Mouse (Mus musculus) limb, embryonic 11.5 days (tissue): ENCODE results near the gene Pla2g7. TPM values are rescaled to one million over a fixed set of nuclear protein-coding genes. Genes with fewer than 3 reads are reported as not detected.

ENCODE experiments used
- ATAC-seq: fragments of 200-750 bp; cut with Nextera tagmentation; 2 replicates; pipeline ENCODE4 v1.8.0; 2017; ENCODE audit warnings: low read depth; ENCODE audit not compliant: insufficient number of reproducible peaks, low FRiP score, low TSS enrichment
- DNase-seq: peaks from one replicate; pipeline ENCODE4 v3.0.0-alpha.2; 2015; ENCODE audit warnings: low spot score
- H3K27ac ChIP-seq: fragments of 300-500 bp; sonication (generic); replicated peaks from 2 replicates; pipeline ENCODE4 v1.5.1; 2014; ENCODE audit warnings: low read depth, mild to moderate bottlenecking, low read length
- H3K27me3 ChIP-seq: fragments of 300-500 bp; sonication (generic); 2 replicates; pipeline ENCODE4 v1.6.1; 2014; ENCODE audit warnings: mild to moderate bottlenecking, low read length, mixed read lengths; ENCODE audit not compliant: control insufficient read depth, insufficient read depth
- H3K36me3 ChIP-seq: fragments of 300-500 bp; sonication (generic); 2 replicates; pipeline ENCODE4 v1.6.1; 2014; ENCODE audit warnings: mild to moderate bottlenecking, low read length, moderate library complexity, mixed read lengths; ENCODE audit not compliant: control insufficient read depth, insufficient read depth
- H3K4me1 ChIP-seq: fragments of 300-500 bp; sonication (generic); 2 replicates; pipeline ENCODE4 v1.6.1; 2014; ENCODE audit warnings: low read length, mixed read lengths; ENCODE audit not compliant: control insufficient read depth, insufficient read depth
- H3K4me2 ChIP-seq: fragments of 300-500 bp; sonication (generic); 2 replicates; pipeline ENCODE4 v1.6.1; 2014; ENCODE audit warnings: low read depth, mild to moderate bottlenecking, moderate library complexity; ENCODE audit not compliant: severe bottlenecking
- H3K4me3 ChIP-seq: fragments of 300-500 bp; sonication (generic); 2 replicates; pipeline ENCODE4 v1.5.1; 2014; ENCODE audit warnings: low read depth, low read length
- H3K9ac ChIP-seq: fragments of 300-500 bp; sonication (generic); 2 replicates; pipeline ENCODE4 v1.6.1; 2014; ENCODE audit warnings: mild to moderate bottlenecking, low read length
- H3K9me3 ChIP-seq: fragments of 300-500 bp; sonication (generic); 2 replicates; pipeline ENCODE4 v1.6.1; 2016; ENCODE audit warnings: low read length; ENCODE audit not compliant: control insufficient read depth
- WGBS: fragments of 180-500 bp; shearing (Covaris S2); extraction: QIAGEN DNeasy Blood & Tissue Kit; methylation state at CpG from one replicate; pipeline ENCODE4 v1.1.7; 2014; 5-methylcytosine and 5-hydroxymethylcytosine counted together
- polyA plus RNA-seq: library from polyadenylated mRNA; unstranded; fragments of >200 nt; fragmentation: Nextera tagmentation; extraction: Ambion mirVana; gene quantifications from 2 replicates; pipeline ENCODE4 v1.2.1, GENCODE M21; 2014

Pla2g7 gene
- polyA plus RNA-seq, 1 experiment from 2014 or later: 3.0 TPM

DNA sequence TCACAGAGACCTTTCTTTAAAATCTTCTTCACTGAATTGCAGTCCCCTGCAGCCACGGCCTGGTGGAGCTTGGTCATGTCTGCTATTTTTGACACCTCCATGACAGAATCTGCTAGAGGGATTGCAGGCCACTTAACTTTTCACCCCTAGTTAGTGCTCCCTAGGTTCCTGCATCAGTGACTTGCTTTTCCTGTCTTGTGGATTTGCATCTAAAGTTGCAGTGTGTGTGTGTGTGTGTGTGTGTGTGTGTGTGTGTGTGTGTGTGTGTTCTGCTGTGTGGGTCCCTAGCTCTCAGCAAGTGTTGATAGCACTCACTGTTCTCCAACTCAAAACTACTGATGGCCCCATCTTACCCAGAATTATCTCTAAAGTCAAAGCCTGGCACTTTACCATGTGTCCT is 24.4 kb upstream of the Pla2g7 start, which contains the start of gene Ankrd66:
TSS of gene Ankrd66 (minus strand) at position 101 of the 400 bp plus-strand sequence.
- DNase-seq (no peak), ATAC-seq (no peak)
- H3K4me3 ChIP-seq: no peak within 1 kb of the TSS
- H3K9me3 ChIP-seq: no peaks in the 10 kb centered on the region
- no peak within 1 kb of the TSS for H3K9ac ChIP-seq
- H3K4me2 ChIP-seq: no peak within 1 kb of the TSS
- no peaks in the 10 kb centered on the region for H3K36me3 ChIP-seq
- H3K4me1 ChIP-seq: no peaks in the 10 kb centered on the region
- H3K27ac ChIP-seq: no peak within 1 kb of the TSS
- H3K27me3 ChIP-seq: no peaks in the 10 kb centered on the region
- 4% methylated on average over 1 of the region's 1 CpGs for WGBS

DNA sequence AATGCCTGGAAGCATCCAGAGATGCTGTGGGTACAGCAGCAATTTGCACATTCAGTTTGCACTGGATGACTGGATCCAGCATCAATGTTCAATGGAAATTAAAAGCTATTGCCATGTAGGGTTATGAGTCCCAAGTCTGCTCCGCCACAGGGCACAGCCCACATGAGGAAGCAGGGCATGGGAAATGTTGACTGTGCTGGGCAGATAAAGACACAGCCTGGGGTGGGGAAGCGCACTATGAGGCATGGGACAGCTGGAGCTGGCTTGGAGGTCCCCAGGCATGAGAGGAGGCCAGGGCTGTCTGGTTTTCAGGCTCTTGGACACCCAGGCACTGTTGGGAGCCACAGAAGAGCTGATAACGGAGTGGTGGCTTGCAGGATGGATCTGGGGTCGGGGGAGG is 23.9 kb upstream of the Pla2g7 start:
- H3K27me3 ChIP-seq: no peaks in the 10 kb centered on the region
- H3K4me1 ChIP-seq: no peaks in the 10 kb centered on the region
- H3K4me2 ChIP-seq: no peak overlapping the region
- no peaks in the 10 kb centered on the region for H3K9me3 ChIP-seq
- no peak for DNase-seq
- no peak for ATAC-seq
- WGBS: 83% methylated on average over 4 of the region's 4 CpGs
- H3K9ac ChIP-seq: no peak overlapping the region
- no peak overlapping the region for H3K27ac ChIP-seq
- H3K36me3 ChIP-seq: no peaks in the 10 kb centered on the region
- no peak overlapping the region for H3K4me3 ChIP-seq

DNA sequence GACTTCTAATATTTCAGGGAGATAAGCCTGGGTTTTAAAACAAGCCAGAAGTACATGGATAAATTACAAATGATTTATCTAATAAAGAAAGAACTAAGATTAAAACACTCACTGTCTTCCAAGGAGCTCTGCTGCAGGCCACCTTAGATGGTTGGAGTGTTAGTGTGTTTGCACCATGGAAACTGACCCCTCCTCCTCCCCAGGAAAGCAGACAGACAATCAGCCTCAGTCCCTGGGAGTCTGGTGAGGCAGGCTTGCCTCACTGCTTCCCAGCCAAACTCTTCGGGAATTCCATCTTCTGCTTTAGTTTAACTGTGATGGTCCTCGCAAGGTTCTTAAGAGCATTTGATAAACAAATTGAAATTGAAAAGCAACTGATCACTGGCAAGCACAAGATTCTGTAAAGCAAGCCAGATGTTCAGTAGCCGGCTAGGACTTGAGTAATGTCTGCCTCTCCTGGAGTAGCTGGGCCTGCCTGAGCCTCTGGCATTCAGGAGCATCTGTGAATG is 16.7 kb upstream of the Pla2g7 start:
- H3K4me2 ChIP-seq: no peak overlapping the region
- DNase-seq: no peak
- no peak for ATAC-seq
- no peaks in the 10 kb centered on the region for H3K4me1 ChIP-seq
- H3K9me3 ChIP-seq: no peaks in the 10 kb centered on the region
- WGBS: 40% methylated on average over 3 of the region's 3 CpGs
- H3K9ac ChIP-seq: no peak overlapping the region
- H3K36me3 ChIP-seq: no peaks in the 10 kb centered on the region
- H3K27me3 ChIP-seq: no peaks in the 10 kb centered on the region
- no peak overlapping the region for H3K27ac ChIP-seq
- no peak overlapping the region for H3K4me3 ChIP-seq

DNA sequence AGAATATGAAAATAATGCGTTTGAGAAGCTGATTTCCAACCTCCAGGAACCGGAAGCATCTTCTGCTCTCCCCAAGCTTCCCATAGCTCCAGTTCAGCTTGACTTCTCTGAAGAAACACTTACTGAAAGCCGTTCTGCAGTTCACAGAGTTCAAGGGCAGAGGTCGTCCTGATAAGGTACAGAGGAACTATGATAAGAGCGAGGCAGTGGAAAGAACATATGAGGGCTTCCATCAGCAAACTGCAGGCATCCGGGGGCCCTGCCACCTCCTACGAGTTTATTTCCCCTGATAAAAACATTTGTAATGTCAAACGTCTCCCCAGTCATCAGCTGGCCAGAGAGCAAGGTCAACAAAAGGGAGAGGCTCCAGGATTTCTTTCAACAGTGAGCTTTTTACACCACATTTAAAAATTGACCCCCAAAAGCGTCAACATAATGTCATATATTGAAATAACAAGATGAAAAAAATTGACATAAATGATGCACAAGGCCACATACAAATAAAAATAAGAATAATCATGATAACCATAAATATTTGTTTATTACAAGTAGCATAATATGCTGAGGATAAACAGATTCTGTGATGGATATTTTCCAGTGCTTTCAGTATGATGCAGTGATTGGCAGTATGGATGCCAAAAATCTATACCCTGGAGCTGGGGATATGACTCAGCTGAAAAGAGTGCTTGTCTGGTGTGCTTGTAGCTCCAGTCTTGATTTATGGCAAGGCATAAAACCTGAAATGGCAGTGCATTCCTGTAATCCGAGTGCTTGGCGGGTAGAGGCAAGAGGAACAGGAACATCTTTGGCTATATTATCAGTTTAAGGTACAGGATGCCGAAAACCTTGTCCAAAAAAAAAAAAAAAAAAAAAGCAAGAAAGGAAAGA is 13.1 kb upstream of the Pla2g7 start:
- WGBS: 55% methylated on average over 12 of the region's 12 CpGs
- H3K4me3 ChIP-seq: no peak overlapping the region
- no peaks in the 10 kb centered on the region for H3K9me3 ChIP-seq
- no peaks in the 10 kb centered on the region for H3K4me1 ChIP-seq
- DNase-seq (no peak), ATAC-seq (no peak)
- H3K4me2 ChIP-seq: no peak overlapping the region
- H3K36me3 ChIP-seq: no peaks in the 10 kb centered on the region
- no peak overlapping the region for H3K27ac ChIP-seq
- no peaks in the 10 kb centered on the region for H3K27me3 ChIP-seq
- no peak overlapping the region for H3K9ac ChIP-seq

DNA sequence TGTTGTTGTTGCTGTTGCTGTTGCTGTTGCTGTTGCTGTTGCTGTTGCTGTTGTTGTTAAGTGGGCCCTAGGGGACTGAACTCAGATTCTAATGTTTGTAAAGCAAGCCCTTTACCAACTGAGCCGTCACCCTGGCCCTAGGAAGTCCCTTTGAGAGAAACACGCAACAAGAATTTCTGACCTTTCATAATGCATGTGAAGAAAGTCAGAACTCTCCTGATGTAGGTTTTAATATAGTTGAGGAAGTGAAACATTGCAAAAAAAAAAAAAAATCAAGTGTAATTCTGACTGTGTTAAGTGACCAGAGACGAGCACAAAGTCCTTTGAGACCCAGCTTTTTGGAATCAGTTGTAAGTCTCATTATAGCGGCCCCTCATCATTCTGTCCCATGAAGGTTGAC is 10.8 kb upstream of the Pla2g7 start:
- H3K4me1 ChIP-seq: no peaks in the 10 kb centered on the region
- no peak overlapping the region for H3K4me3 ChIP-seq
- no peak overlapping the region for H3K27ac ChIP-seq
- no peak overlapping the region for H3K9ac ChIP-seq
- 92% methylated on average over 4 of the region's 4 CpGs for WGBS
- H3K4me2 ChIP-seq: no peak overlapping the region
- DNase-seq (no peak), ATAC-seq (no peak)
- H3K9me3 ChIP-seq: no peaks in the 10 kb centered on the region
- H3K36me3 ChIP-seq: no peaks in the 10 kb centered on the region
- H3K27me3 ChIP-seq: no peaks in the 10 kb centered on the region

DNA sequence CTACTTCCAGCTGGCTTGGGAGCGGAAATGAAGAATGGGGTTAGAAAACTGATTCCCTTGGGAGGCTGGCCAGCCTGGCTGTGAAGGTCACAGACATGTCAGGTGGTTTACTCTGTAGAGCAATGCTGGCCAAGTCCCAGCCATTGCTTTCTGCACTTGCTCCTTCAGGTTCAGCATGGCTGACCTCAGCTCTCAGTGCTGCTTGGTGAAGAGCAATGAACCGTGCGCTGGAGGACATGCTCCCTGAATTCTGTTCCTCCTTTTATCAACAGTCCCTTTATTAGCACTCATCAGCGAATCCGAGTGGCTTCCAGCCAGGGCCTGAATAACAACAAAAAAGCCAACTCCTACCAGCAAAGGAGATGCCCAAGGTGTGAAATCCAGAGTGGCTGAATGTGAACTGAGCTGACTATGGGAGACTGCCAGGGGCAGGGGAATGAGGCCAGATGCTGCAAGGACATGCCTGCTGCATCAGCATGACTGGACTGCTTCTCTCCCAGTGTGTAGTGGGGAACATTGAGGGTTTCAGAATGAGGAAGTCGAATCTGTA is 10.3 kb upstream of the Pla2g7 start:
- H3K27ac ChIP-seq: no peak overlapping the region
- ATAC-seq (no peak), DNase-seq (no peak)
- H3K4me2 ChIP-seq: no peak overlapping the region
- H3K9me3 ChIP-seq: no peaks in the 10 kb centered on the region
- H3K27me3 ChIP-seq: no peaks in the 10 kb centered on the region
- H3K36me3 ChIP-seq: no peaks in the 10 kb centered on the region
- H3K4me3 ChIP-seq: no peak overlapping the region
- no peaks in the 10 kb centered on the region for H3K4me1 ChIP-seq
- WGBS: 69% methylated on average over 6 of the region's 6 CpGs
- no peak overlapping the region for H3K9ac ChIP-seq

DNA sequence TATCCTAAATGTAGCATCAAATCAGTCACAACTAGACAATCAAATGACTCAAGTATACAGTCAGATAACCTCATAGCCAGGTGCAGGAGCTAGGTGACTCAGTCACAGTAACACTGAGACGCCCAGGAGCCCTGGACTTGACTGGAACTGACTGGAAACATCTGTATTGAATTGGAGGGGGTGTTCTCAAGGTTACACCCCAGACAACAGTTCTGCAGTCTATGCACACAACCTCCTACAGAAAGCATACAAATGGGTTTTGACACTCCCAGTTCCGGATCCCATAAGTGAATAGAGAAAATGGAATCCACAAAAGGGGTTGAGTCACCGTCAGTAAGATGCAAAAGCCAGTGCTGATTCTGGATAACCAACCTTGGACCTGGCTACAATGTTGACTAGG is 9.2 kb upstream of the Pla2g7 start:
- Histone ChIP-seq H3K27me3 (no peaks in the 10 kb centered on the region), H3K36me3 (no peaks in the 10 kb centered on the region), H3K4me3 (no peak overlapping the region), H3K4me2 (no peak overlapping the region), H3K9me3 (no peaks in the 10 kb centered on the region), H3K4me1 (no peaks in the 10 kb centered on the region), H3K9ac (no peak overlapping the region), H3K27ac (no peak overlapping the region)
- WGBS: 85% methylated on average over 3 of the region's 3 CpGs
- ATAC-seq: no peak
- no peak for DNase-seq

DNA sequence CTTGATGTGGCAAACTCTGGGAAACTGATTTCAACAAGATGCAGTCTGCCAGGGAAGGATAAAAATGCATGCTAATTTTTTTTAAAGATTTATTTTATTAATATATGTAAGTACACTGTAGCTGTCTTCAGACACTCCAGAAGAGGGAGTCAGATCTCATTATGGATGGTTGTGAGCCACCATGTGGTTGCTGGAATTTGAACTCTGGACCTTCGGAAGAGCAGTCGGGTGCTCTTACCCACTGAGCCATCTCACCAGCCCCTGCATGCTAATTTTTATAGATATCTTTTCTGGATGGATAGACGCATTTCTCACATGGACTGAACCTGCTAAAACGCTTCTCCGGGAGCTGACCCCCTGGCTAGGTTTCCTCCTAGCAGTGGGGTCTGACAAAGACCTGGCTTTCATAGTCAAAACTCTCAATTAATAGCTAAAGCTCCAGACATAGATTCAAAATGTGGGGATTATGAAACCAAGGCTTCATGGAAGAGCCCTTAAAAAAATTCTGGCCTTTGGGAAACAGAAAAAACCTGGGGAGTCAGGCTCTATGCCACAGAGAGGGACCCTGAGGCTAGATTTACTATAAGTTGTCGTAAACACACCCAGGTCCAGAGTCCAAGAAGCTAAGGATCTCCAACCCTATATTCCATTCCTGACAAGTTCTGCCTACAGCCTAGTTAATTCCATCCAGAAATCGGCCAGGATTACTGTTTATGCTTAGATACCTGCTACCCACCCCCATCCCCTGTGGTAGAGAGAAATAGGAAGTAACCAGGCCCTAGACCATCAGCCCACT is 4.5 kb upstream of the Pla2g7 start:
- no peak for ATAC-seq
- H3K9ac ChIP-seq: no peak overlapping the region

More for the DNA sequence above, 4.5 kb upstream of the Pla2g7 start:
- H3K4me3 ChIP-seq: no peak overlapping the region
- H3K9me3 ChIP-seq: no peaks in the 10 kb centered on the region
- 88% methylated on average over 7 of the region's 7 CpGs for WGBS
- no peak overlapping the region for H3K4me2 ChIP-seq
- H3K27me3 ChIP-seq: no peaks in the 10 kb centered on the region
- no peaks in the 10 kb centered on the region for H3K36me3 ChIP-seq
- DNase-seq: no peak
- H3K27ac ChIP-seq: no peak overlapping the region
- H3K4me1 ChIP-seq: no peaks in the 10 kb centered on the region
